Mouse (Mus musculus) neural tube, postnatal 0 days (tissue): ENCODE results near the gene Tenm2. TPM values are rescaled to one million over a fixed set of nuclear protein-coding genes. Genes with fewer than 3 reads are reported as not detected.

Experiments used
- polyA plus RNA-seq: library from polyadenylated mRNA; unstranded; fragments of >200 nt; fragmentation: Nextera tagmentation; extraction: Ambion mirVana; gene quantifications from 2 replicates; pipeline ENCODE4 v1.2.1, GENCODE M21; 2015

Tenm2 gene
- 19.7 and 27.0 TPM in 2 replicates for polyA plus RNA-seq

DNA sequence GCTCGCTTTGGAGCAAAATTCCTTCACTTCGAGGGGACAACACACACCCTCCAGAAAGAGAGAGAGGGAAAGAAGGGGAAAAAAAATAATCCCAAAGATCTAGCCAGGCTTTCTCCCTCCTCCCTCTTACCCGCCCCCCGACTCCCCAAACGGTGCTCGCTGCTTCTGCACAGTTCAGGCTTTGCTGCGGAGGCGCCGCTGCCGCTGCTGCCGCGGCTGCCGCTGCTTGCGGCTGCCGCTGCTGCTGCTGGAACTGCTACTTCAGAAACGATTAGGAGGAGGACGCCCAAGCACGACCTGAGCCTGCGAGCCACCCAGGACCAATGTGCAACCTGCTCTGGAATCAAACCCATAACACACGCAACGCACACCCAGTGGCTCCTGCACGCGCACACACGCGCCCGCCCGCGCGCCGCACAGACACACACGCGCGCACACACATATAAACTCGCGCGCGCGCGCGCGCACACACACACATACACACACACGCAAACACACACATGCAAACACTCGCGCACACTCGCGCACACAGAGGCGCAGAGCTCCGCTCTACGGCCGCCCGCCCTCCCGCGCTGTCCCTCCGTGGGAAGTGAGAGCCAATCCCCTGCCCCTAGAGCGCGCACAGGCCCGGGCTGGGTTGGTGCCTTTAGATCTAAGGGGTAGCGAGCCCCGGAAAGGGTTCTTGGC is at the start of gene Tenm2:
Tenm2 (minus strand) TSS at position 51 of the 687 bp plus-strand sequence.

DNA sequence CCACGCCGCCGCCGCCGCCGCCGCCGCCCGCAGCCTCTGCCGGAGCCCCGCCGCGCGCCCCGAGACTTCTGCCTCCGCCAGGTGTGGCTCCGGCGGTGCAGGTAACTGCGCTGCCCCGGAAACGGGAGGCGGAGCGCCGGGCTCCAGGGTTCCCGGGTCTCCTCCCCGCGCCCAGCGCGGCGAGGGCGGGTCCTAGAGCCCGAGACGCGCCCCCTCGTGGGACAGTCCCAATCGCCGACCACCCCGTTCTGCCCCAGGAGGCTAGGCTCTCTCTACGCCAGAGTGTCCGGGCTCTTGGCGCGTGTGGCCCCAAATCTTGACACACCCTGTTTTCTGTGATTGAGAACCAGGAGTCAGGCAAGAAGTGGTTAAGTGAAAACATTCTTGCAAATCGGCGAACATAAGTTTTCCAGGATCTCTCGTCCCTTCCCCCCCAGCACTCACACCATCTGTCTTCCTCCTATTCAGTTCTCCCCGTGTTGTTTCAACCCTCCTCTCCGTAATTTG is 1255.3 kb downstream of the Tenm2 start, which contains the start of gene Wwc1:
Wwc1 (minus strand) TSS at position 117 of the 507 bp plus-strand sequence.

